Mouse (Mus musculus) lung, postnatal 0 days (tissue): ENCODE measurements around the gene Cdkl2.

Experiments used
- CTCF ChIP-seq: IDR thresholded peaks from 2 replicates; pipeline ENCODE4 v1.5.1; 2016; ENCODE audit warnings: antibody characterized with exemption, mild to moderate bottlenecking
- EP300 ChIP-seq: IDR thresholded peaks from 2 replicates; pipeline ENCODE4 v1.6.1; 2016; ENCODE audit warnings: antibody characterized with exemption, mild to moderate bottlenecking, control low read depth

- TF ChIP-seq CTCF: no peak
- no peak for TF ChIP-seq EP300
These were observed 35.6 kb upstream of the Cdkl2 start for GRCm38 (mm10) chr5:92079304-92079703.
